Mouse (Mus musculus) right cerebral cortex, postnatal 4 days (tissue): Measurements from ENCODE around the gene Pcp4.

Source experiments
- DNase-seq: peaks from one replicate; pipeline ENCODE4 v3.0.0-alpha.2; 2022

The Pcp4 gene

DNA sequence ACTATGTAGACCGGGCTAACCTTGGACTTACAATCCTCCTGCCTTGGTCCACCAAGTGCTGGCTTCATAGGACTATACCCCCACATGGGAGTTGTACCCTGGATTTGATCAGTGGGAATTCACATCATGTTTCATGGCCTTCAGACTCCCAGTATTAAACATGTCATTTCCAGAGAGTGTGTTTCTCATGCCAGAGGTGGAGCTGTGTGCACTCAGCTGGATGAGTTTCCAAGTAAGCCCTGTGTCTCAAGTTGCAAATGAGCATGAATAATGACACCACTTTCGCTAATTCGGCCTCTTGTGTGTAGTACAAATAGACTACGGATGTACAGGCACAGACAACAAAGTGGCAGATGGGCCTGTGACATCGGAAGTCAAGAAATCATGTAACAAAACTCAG is 20.6 kb downstream of the Pcp4 start:
- DNase-seq = no peak

- DNase-seq = no peak
These were observed 24.1 kb downstream of the Pcp4 start for GRCm38 (mm10) chr16:96491530-96491929.

DNA sequence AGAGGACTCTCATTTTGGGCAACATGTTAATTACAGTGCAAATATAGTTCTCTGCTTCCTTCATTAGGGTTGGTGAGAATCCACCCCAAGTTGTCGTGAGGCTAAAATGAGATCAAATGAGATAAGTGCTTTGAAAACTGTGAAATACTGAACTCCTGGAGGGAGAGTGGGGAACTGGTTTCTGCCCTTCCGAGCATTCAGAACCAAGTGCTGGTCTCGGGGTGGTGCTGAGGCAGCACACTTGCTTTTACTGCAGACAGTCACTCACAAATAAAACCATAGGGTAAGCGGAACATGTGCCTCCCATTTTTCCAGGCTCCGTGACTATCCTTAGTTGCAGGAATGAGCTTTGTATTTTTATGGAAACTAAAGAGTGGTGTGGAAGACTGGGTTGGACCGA is 26.7 kb downstream of the Pcp4 start:
- no peak for DNase-seq

DNA sequence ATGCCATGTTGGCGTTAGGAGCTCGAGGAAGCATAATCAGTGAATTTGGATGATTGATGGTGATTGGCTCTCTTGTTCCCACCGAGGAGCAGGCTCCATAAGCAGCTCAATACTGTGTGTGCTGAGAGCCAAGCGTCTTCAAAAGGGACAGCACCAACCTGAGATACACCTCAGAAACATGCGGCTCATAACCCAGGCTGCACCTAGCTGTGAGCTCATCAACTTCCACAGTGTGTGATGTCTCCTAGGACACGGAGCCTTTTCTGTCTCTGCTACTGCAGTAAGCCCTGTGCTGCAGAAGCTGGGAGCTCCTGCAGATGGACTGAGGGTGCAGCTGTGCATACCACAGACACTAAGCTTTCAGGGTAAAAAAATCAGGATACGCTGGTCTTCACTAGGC is 31.5 kb downstream of the Pcp4 start:
- DNase-seq = no peak

DNA sequence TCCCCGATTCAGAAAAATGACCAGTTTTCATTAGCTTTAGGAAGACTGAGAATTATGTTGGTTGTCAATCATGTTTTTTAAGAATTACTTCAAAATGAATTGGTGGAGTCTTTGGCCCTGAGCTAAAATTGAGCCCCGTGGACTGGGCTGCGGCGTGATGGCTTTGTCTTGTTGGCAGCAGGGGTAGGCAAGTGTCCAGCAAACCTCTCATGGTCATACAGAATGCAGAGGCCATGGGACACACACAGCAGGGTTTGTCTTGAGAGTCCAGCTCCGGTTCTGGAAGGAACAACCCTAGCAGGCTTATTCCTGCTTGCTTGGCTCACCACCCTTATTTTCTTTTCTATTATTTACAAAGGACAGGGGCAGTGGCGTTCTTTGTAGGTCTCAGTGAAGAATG is 33.8 kb downstream of the Pcp4 start:
- DNase-seq = no peak

- DNase-seq = no peak
These were observed 35.2 kb downstream of the Pcp4 start for GRCm38 (mm10) chr16:96502586-96502985.

DNA sequence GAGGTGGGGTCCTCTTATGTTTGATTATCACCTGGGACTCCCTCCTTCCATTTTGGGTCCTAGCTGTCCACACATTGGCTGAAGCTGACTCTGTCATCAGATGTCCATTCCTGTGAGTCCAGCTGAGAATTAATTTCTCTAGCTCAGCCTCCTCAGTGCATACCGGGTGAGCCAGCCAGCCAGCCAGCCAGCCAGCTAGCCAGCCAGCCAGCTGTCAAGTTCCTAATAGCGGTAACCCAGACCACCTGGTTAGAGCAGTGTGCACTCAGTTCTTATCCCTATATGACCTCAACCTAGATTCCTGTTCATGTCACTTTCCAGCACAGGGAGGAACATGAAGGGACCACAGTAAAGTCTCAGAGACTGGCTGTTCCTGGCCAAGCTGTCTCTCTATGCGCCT is 47.1 kb downstream of the Pcp4 start:
- DNase-seq = no peak

GRCm38 (mm10) chr16:96527476-96527875 is 60.1 kb downstream of the Pcp4 start:
- no peak for DNase-seq

DNA sequence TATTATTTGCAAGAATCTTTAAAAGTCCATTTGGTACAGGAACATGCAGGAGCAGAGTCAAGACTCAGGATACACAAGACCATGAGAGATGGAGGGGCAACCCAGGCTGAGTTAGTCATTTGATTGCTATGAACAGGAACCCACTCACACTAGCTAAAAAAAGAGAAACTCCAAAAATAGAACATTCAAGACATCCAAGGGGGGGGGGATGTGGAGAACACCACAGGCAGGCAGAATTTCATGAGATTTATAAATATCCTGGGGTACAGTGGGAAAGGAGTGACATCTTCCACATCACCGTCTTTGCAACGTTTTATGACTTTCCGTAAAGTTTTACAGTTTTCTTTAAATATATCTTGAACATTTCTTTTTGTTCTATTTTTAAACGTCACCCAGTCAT is 61.1 kb downstream of the Pcp4 start:
- DNase-seq = no peak

GRCm38 (mm10) chr16:96529896-96530568 is 62.6 kb downstream of the Pcp4 start:
- DNase-seq = no peak

DNA sequence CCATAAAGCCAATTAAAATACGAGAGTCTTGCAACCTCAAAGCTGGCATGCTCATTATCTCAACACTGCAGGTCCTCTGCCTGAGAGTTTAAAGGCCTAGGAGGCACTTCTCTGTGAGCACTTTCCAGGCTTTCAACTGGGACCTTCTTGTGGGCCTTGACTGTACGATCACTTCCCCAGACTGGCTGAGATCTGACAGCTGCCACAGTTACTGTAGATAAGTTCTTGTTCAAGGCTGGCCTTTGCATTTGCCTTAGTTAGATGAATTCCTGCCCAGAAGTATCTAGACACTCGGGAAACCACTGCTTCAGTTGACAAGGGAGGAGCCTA is 63.1 kb downstream of the Pcp4 start:
- DNase-seq = no peak

- DNase-seq = no peak
These were observed 63.6 kb downstream of the Pcp4 start for GRCm38 (mm10) chr16:96531029-96531428.

- no peak for DNase-seq
These were observed 66.3 kb downstream of the Pcp4 start for GRCm38 (mm10) chr16:96533710-96534109.

- no peak for DNase-seq
These were observed 67.9 kb downstream of the Pcp4 start for GRCm38 (mm10) chr16:96535271-96535670.

- no peak for DNase-seq
These were observed 69.0 kb downstream of the Pcp4 start for GRCm38 (mm10) chr16:96536426-96536825.

GRCm38 (mm10) chr16:96539091-96539490 is 71.7 kb downstream of the Pcp4 start:
- DNase-seq = no peak

DNA sequence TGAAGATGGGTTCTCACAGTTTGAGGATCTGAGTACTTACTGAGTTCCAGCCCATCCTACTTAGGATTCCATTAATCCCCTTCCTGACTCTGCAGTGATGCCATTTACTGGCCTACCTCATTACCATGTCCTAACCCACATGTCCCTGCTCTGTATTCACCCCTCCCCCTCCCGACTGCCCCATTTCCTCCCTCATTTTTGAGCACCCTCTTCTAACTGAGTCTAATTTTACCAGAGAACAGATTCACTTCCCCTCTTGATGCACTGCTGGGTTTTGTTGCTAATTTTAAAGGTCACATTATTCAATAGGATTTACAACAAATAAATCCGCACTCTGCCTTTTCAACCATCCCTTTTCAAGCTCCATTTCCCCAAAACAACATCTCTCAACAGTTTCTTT is 73.7 kb downstream of the Pcp4 start:
- no peak for DNase-seq

DNA sequence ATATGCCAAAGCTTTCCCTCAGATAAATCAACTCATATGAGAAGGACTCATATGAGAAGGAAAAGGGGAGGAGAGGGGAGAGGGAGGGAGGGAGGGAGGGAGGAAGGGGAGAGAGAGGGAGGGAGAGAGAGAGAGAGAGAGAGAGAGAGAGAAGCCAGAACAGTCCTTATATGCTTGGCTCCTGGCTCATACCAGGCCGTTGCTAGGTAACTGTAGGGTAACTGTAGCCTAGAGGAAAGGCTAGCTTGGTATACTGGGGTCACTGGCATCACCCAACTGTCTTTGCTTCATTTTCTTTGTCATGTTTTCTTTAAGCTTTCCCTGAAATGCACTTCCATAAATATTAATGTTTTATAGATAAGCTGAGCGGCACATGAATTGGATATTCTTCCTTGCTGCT is 85.3 kb downstream of the Pcp4 start:
- DNase-seq = no peak

GRCm38 (mm10) chr16:96555412-96555811 is 88.0 kb downstream of the Pcp4 start:
- DNase-seq = no peak

GRCm38 (mm10) chr16:96556621-96557020 is 89.2 kb downstream of the Pcp4 start:
- no peak for DNase-seq

DNA sequence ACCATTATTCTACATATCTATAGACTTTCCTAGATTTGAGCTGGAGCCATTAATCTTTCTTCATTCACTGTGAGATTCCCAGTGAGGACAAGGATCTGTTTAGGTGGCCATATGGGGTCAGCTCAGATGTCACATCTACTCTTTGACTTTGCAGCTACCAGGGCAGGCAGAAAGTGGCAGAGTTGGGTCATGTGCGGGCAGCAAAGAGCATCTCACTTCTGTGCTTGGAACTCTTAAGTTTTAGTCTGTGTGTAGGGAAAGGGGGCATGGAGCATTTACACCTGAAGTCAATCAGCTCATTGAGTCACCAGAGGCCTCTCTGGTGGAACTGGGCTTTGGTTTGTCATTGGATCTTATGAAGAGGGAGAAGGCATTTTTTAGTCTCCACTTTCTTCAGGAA is 90.9 kb downstream of the Pcp4 start:
- DNase-seq = no peak

- DNase-seq = no peak
These were observed 92.4 kb downstream of the Pcp4 start for GRCm38 (mm10) chr16:96559796-96560195.

- DNase-seq = no peak
These were observed 96.2 kb downstream of the Pcp4 start for GRCm38 (mm10) chr16:96563350-96564257.

DNA sequence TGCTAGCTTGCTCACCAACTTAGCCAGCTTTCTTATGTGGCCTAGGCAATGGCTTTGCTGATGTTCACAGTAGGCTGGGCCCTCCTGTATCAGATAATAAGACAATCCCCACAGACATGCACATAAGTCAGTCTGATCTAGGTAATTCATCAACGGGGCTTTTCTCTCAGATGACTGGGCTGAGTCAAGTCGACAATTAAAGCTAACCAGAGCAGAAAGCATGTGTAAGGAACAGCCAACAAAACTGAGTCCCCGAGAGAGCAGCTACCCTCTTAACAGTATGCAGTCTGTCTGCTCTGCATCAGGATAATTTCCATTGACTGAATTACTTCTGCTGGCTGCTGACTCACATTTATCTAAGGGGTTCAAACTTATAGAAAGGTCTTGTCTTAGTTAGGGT is 100.0 kb downstream of the Pcp4 start:
- no peak for DNase-seq
